In the genomic region with DNA sequence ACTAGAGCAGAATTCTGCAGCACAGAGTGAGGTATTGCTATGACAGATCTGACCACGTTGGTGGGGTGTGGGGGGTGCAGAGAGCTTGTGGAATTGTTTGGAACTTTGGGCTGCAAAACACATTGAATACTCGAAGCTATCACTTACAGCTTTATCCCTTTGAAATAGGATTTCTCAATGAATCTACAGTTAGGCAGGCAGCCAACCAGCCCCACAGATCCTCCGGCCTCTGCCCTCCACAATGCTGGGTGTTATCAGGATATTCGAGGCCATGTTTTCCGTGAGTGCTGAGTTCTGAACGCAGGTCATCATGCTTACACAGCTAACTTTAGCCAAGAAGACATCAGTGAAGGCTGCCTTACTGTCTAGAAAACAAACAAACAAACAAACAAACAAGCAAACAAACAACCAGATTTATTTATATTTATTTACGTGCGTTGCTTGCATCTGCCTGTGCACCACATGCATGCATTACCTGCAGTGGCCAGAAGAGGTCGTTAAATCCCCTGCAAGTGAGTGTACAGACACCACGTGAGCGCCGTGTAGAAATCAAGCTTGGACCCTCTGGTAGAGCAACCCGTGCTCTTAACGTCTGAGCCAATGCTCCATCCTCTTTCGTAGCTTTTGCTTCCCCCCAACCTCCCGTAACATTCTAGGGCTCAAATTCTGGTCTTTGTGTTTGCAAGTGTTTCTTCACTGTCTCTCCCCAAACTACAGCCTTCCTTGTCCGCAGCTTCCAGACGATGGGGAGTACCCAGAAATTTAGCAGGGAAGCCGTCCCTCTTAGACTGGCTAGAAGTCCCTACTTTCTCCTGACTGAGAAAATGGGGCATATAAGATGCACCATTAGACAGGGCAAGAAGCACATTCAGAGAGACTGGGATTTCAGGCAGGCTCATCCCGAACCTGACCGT, we compare ENCODE assay signal across 8 mouse cellular contexts. TPM values are rescaled to one million over a fixed set of nuclear protein-coding genes. Genes with fewer than 3 reads are reported as not detected.
DNase-seq lines count a peak whose midpoint lies in the region; ATAC-seq and TF ChIP-seq lines count a peak whose summit lies in the region.

No protein-coding gene starts in this region.

- H3K9me3 ChIP-seq in midbrain, embryonic 13.5 days: no peaks in the 10 kb centered on the region

- no peaks in the 10 kb centered on the region; the same call in 1 of the 2 replicates for H3K27me3 ChIP-seq in midbrain, embryonic 13.5 days
- no peaks in the 10 kb centered on the region for H3K27me3 ChIP-seq in spleen, adult 2 months (ENCODE audit: control insufficient read depth, insufficient read depth, low read length)

- DNase-seq in gastrocnemius, adult 18-20 months (ENCODE audit: low spot score): peak; percentile 64
- DNase-seq in gastrocnemius, postnatal 25 days: no peak
- DNase-seq in cerebellum, adult 9-10 months: peak; percentile 88
- peak; percentile 55 to 79 for DNase-seq in frontal cortex, postnatal 14 days (ENCODE audit: low spot score in 2 of 2)
- DNase-seq in induced T-regulatory cell, adult 2 months (ENCODE audit: low read depth): peak; percentile 78
- peak; percentile 83 to 88 for DNase-seq in left cerebral cortex, postnatal 10 days (ENCODE audit: extremely low spot score in 1 of 2, low spot score in 2 of 2)
- DNase-seq in spleen, adult 2 months (ENCODE audit: low read depth in 1 of 2, low spot score in 2 of 2): peak in 1 of 2 experiments; percentile 50

- peak; percentile 72 for ATAC-seq in midbrain, embryonic 13.5 days

- peaks cover 7% of the 10 kb centered on the region for H3K36me3 ChIP-seq in midbrain, embryonic 13.5 days
- peaks cover under 1% of the 10 kb centered on the region; the same call in 1 of the 2 replicates for H3K36me3 ChIP-seq in spleen, adult 2 months (ENCODE audit: control insufficient read depth, insufficient read depth, low read length)

- WGBS in midbrain, embryonic 13.5 days: 24% methylated on average over 21 of the region's 21 CpGs
- 50% methylated on average over 21 of the region's 21 CpGs for WGBS in spleen, adult 2 months

- no peak for TF ChIP-seq POLR2A in spleen, adult 2 months (IDR thresholded peaks at IDR 0.05; ENCODE audit: low read depth, low read length)

- peak overlapping the region; percentile 44 for H3K4me2 ChIP-seq in midbrain, embryonic 13.5 days (replicated peaks)

- peaks cover 29% of the 10 kb centered on the region for H3K4me1 ChIP-seq in midbrain, embryonic 13.5 days (replicated peaks)
- H3K4me1 ChIP-seq in spleen, adult 2 months (ENCODE audit: control insufficient read depth, insufficient read depth, insufficient read length): no peaks in the 10 kb centered on the region

- intact Hi-C loops in left cerebral cortex, postnatal 10 days (cut with DNase I): loop anchor here (2.0 to 5.0 kb wide), 2 partner anchors 91 to 252 kb away; no protein-coding TSS in a partner anchor

- peak; percentile 22; the same call in 1 of the 2 replicates for TF ChIP-seq CTCF in spleen, adult 2 months (IDR thresholded peaks at IDR 0.05; ENCODE audit: extremely low read depth, insufficient read depth, insufficient read length, insufficient replicate concordance)

- H3K27ac ChIP-seq in midbrain, embryonic 13.5 days: peak overlapping the region; percentile 85
- H3K27ac ChIP-seq in spleen, adult 2 months (ENCODE audit: insufficient read depth, low read length): no peak overlapping the region

- H3K9ac ChIP-seq in midbrain, embryonic 13.5 days (replicated peaks): no peak overlapping the region

- H3K4me3 ChIP-seq in midbrain, embryonic 13.5 days (replicated peaks): no peak overlapping the region; the same call in 1 of the 2 replicates
- H3K4me3 ChIP-seq in spleen, adult 2 months (ENCODE audit: extremely low read depth, insufficient read depth, insufficient read length): no peak overlapping the region

RNA-seq across cellular contexts. Expression of a gene that starts 12.1 kb away (rescaled TPM):
- total RNA-seq in gastrocnemius, adult 18-20 months (2021): 100 to 1,000 TPM; 113 to 121 TPM
- total RNA-seq in gastrocnemius, postnatal 25 days (2021): 10 to 100 TPM; 79.8 to 94.3 TPM
- 10 to 100 TPM; 82.2 to 85.0 TPM for total RNA-seq in left cerebral cortex, postnatal 10 days (2021)
- polyA plus RNA-seq in midbrain, embryonic 13.5 days (2015; fragmentation: Nextera tagmentation; extraction: Ambion mirVana): 185 and 189 TPM in 2 replicates
- polyA plus RNA-seq in spleen, adult 2 months (2012; rRNA removed): 80.9 and 90.6 TPM in 2 replicates
